Mouse (Mus musculus) forebrain, embryonic 12.5 days (tissue): ENCODE data around the gene Cir1. TPM values are rescaled to one million over a fixed set of nuclear protein-coding genes. Genes with fewer than 3 reads are reported as not detected.

Experiments used
- polyA plus RNA-seq: library from polyadenylated mRNA; unstranded; fragments of >200 nt; fragmentation: Nextera tagmentation; extraction: Ambion mirVana; gene quantifications from 2 replicates; pipeline ENCODE4 v1.2.1, GENCODE M21; 2016

Gene Cir1
- polyA plus RNA-seq, 1 experiment from 2014 or later: 24.0 TPM

Other genes starting within 250 kb of the Cir1 start
- gene Ola1, start 93.8 kb downstream of the Cir1 start, polyA plus RNA-seq: 104 and 106 TPM in 2 replicates
- gene Sp9, start 40.8 kb downstream of the Cir1 start, polyA plus RNA-seq: 12.9 and 16.1 TPM in 2 replicates
- 10.9 and 12.7 TPM in 2 replicates for gene Scrn3, start 100 bp downstream of the Cir1 start, polyA plus RNA-seq
- 7.3 and 8.0 TPM in 2 replicates for gene Gpr155, start 73.9 kb upstream of the Cir1 start, polyA plus RNA-seq
- 4.3 and 5.5 TPM in 2 replicates for gene Wipf1, start 217.0 kb upstream of the Cir1 start, polyA plus RNA-seq